Mouse (Mus musculus): Measurements from ENCODE around the gene Chm.

- TF ChIP-seq CTCF (IDR thresholded peaks at IDR 0.05; ENCODE audit: low read depth) (no peak), EP300 (IDR thresholded peaks at IDR 0.05; ENCODE audit: low read depth) (no peak)
Observed at GRCm38 (mm10) chrX:113184569-113185229, 618 bp downstream of the Chm start.

All from liver, postnatal 0 days (tissue).